Mouse (Mus musculus) urinary bladder, postnatal 25 days (tissue): ENCODE measurements at regions not wholly inside any gene's neighbourhood (a gene's known extent, or its start where the extent isn't known, plus 50 kb on each side); places are given as distances from the start of the nearest gene placed in this dataset.
"Not testable (repeated sequence)": the region's sequence is repeated elsewhere in the genome, so short reads cannot be mapped to it uniquely, and the experiment has no call there.

Source experiments
- DNase-seq: peaks from one replicate; pipeline ENCODE4 v3.0.0; 2022; ENCODE audit warnings: low spot score

DNA sequence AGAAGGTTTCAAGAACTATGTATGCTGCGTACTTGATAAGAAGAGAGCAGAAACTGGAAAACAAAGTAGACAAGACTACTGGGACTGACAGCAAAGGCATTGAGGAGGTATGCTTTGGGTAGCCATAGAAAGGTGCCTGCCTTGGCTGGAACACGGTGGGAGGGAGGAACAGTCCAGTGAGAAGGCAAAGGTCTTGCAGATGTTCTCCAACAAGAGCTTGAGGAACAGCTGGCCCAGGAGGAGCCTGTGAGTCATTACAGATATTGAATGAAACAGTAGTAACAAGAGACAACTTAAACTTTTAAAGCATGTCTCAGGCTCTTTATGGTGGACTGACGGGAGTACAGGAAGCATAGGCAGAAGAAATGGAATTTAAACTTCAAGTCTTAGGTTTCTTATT, 424.9 kb upstream of the Sphkap start:
- DNase-seq, result no peak

DNA sequence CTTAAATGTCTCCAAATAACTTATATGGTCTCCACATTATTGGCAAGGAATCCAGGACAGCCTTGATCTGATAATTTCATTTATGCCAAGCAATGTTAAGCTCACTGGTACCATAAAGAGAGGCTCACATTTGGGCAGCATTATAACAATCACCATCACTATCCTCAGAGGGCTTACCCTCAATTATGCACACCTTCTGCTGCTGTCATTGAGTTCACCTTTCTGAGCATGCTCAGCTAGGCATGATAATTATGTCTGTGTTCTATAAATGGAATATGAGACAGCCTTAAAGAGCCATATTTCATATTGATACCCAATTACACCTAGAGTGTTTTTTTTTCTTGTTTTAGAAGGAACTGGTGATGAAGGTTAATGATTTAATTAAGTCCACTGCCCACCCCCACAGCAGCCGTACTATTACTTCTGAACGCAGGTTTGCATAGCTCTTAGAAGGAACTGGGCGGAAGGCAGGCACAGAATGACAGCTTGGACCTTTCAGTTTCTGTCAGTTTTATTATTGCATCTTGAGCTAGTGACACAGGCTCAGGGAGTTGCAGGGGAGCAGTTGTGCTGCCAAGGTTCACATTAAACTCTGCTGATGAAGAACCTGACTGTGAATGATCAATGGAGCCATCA, 424.0 kb upstream of the Sphkap start:
- DNase-seq, result no peak

DNA sequence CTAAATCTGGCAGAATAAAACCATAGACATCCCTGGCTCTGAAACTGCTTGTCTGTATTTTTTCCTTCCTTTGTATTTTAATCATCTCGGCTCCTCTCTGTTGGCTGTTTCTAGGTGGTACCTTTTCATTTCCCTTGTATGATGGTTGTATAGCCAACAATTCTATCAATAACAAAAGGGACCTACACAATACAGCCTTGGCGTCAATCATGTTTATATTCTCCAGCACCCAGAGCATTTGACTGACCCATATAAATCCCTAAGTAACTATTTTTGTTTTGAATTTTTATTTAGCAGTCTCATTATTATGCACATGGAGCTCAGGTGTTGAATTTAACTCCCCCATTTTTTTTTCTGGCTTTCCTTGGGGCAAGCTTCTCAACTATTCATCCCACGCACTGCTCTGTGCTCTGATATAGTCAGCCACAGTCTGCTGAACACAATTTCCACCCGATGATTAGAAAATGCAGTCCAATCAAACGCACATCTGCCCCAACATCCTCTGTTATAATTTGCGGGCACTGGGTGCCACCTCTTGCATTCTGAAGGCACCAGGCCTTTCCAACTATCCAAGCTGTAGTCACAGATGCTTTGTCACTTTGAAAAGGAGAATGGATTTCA, 422.1 kb upstream of the Sphkap start:
- DNase-seq, result no peak

DNA sequence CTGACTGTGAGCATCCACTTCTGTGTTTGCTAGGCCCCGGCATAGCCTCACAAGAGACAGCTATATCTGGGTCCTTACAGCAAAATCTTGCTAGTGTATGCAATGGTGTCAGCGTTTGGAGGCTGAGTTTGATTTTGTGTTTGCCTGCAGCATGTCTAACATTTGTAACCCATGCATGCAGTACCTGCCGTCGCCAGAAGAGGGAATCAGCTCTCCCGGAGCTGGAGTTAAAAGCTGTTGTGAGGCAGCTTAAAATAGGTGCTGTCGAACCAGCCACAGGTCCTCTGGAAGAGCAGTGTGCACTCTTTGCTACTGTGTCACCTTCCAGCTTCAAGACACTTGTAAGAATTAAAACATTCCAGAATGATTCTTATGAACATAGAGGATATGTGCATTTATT, 403.2 kb upstream of the Sphkap start:
- DNase-seq, result not testable (repeated sequence)

DNA sequence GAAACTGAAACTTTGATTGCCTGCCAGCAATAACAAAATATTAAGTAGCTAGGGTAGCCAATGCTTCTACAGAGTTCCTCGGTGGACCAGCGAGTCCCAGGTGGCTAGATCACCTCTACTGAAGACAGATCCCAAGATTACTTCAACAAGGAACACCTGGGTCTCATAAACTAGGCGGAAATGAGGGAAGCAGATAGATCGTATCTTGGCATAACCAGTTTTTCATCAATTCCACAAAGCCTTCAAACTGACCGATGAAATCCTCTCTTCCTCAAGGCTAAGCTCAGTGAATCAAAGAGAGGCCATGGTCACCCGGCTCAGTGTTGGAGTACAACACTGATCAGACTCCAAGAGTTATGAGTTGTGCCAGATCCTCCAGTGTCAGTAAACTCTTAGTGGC, 400.4 kb upstream of the Sphkap start:
- DNase-seq, result no peak

DNA sequence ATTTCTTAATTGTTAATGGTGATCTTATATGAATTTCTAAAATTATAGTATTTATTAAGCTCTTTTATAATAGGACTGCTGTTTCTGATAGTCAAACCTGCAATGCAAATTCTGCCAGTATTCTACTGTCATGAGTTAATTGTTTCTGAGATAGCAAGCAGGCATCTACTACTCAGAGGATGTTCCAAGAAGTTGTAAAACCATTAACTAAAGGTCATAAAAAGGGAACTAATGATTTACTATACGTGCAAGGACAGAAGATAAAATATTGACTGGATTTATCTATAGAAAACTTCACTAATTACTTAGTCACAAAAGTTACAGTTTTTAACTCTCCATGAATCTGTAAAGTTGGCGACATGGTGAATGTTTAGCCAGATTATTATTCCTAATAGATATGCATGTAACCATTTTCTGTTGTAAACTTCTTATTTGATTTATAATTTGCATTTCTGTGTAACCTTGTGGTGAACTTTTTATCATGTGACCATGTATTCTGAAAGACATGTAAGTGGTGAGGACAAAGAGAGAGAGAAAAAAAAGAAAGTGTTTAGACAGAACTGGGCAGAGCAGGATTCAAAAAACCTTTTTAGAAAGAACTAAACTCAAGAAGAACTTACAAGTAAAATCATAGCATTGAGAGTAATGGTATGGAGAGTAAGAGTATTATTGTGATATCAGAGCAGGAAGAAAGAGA, 395.5 kb upstream of the Sphkap start:
- DNase-seq, result no peak

DNA sequence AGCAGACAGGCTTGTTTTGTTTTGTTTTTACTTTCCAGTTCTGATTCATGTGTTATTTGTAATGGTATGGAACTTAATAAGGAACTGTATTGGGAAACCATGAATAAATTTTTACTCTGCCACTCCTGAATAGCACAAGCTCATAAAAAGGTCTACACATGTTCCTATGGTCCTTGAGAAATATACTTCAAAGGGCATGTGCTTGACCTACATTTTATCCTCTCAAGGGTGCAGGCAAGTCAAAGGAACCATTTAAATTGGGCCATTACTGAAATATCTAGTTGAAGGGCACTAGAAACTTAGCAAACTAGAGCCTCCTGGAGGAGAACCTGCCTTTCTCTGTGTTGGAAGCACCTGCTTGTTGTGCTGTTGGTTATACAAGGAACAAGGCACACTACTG, 393.8 kb upstream of the Sphkap start:
- DNase-seq, result no peak

DNA sequence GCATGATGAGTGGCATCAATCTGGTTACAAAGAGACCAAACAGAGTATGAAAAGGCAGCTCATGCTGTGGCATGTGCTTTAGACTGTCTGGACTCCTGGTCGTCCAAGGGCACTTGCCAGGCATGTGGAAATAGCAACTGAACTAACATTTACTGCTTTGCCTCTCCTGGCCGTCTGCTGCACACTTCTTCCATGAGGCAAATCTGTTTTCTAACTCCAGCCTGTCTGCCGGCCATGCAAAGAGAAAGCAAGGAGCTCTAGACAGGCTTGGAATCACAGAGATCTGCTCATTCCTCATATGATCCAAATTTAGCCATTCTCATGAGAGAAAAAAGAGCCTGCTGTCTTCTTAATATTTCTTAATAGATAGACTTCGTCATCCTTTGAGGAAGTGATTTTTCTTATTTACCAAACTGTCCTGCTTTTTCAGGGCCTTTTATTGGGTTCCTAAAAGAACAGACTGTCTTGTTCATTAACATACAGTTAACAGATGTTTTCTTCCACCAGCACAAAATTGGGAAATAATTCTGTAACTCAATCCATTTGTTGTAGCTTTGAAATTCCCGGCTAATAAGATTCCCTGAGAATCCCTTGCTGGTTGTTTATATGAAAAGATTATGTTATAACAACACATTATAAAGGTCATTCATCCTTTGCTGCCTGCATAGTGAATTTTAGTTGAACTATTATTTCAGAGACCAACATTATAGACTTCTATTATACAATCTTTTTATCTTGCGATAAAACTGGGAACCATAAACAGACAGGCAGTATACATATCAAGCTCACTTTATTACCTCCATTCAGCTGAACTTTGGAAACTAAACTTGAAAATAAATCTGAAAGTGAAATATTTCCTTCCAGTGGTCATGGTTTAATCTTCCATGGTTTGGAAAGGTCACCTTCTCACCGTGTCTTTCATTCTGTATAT, 389.2 kb upstream of the Sphkap start:
- DNase-seq, result peak; percentile 3

DNA sequence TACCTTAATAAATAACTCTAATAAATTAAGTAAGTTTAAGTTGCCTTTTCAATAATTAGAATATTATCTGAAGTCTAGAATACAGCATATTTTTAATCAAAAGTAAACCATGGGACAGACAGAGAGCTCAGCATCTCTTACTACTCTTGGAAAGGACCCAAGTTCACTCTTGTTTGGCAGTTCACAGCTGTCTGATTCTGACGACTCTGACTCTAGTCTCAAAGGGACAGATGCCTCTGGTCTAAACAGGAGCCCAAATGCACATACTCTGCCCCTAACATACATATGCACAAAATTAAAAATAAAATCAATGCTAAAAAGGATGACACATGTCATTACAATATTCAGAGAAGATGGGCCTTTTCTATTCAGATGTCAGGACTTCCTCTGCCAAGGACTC, 369.2 kb upstream of the Sphkap start:
- no peak for DNase-seq

DNA sequence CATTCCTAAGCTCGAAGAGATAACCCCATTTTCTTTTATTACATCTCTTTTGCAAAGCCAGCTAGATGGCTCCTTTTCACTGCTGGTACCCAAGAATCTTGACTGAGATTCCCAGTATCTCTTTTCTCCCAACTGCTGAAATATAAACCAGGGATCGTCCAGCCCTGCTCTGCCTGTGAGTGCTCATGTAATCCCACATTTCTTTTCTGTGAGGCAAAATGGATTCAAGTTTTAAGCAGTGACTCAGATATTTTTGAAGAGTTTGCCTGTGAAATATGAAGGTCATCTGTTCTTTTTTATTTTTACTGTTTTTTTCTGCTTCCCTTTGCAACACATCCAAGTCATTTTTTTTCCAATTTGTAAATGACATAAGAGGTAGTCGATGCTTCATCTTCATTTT, 363.2 kb upstream of the Sphkap start:
- DNase-seq, result no peak

DNA sequence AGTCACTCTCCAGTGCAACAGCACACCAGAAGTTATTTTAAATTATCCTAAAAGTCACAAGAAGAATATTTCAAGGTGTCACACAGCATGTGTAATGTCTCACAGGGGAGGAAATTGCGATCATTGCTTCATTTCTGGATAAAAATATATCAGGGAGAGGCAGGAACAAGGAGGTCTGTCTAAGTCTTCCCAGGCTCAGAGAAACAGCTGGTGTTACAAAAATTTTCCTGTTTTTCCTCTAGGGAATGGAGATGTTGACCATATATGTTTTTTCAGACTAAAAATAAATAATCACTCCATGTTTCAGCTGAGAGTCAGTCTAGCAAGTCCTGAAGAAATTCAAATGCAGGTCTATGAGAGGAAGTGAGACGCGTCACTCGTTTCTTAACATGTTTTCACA, 353.5 kb upstream of the Sphkap start:
- no peak for DNase-seq

DNA sequence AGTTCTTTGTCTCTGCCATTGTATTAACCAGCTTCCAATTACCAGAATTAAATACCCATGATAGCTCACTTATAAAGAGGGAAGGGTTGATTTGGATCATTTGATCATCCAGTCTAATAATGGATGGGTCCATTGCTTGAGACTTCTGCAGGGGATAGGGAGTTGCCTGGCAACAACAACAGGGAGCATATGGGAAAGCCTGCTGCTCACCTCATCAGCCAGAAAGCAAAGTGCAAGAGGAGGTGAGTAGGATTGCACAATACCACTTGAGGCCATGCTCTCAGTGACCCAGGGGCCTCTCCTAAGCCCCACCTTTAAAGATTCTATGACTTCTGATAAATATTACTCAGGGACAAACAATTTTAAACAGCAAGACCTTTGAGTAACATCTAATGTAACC, 348.9 kb upstream of the Sphkap start:
- DNase-seq, result no peak

DNA sequence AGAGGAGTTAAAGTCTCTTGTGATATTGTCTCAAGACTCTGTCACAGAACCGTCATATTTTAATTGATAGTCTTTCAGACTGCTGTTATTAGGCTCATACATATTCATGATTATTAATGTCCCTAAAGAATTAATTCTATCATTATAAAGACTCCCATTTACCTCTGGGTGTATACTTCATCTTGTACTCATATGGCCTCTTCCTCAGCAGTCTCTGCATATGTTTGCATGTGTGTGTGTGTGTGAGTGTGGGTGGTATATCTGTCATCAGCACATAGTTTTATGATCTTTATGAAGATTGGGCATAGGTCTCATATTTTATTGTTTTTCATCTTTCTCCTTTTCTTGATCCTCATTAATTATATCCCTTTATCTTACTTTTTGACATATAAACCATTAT, 347.3 kb upstream of the Sphkap start:
- DNase-seq, result no peak

DNA sequence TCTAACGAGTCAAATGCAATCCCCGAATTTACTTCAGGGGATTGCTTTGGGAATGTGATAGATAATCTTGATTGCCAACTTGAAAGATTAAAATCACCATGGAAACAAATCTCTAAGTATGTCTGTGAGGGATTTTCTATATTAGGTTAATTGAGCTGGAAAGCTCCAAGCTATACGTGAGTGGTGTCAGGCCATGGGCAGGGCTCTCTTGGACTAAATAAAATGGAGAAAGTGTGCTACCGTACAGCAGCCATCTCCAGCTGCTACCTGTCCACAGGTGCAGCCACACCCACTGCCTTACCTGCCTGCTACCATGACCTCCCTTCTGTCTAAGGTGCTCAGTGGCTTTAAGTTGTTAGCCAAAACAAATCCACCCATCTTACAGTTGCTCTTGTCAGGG, 345.0 kb upstream of the Sphkap start:
- no peak for DNase-seq

DNA sequence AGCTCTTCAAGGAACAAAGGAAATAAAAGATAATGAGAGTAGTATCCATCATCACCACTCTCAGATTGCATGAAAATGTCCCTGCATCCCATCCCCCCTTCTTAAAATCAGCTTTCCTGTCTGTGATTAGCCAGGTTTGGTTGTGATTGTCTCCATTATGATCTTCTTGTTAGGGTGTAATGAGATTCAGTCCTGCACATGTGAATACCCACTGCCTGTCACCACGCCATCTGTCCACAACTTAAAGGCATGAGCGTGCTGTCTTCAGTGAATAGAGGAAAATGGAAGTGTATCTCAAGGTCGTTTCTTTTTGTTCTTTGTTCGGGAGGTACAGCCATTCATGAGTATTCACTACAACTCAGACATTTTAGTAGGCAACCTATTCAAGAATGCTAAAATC, 341.0 kb upstream of the Sphkap start:
- no peak for DNase-seq

DNA sequence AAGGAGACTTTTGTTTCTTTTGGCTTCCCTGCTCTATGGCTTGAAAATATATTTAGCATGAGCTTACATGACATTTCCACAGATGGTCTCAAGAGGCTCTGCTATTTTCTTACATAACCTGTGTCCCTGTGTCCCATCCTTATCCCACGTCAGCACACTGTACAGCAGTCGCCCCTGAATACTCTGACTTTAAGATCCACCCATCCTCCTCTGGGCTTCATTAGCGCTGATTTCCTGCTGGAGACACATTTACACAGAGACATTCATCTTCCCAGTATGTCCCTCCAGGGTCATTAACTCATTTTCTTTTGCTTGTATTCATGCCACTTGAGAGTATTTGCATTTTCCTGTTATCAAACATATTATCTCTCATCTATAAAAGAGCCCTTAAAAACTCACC, 340.1 kb upstream of the Sphkap start:
- DNase-seq, result no peak

DNA sequence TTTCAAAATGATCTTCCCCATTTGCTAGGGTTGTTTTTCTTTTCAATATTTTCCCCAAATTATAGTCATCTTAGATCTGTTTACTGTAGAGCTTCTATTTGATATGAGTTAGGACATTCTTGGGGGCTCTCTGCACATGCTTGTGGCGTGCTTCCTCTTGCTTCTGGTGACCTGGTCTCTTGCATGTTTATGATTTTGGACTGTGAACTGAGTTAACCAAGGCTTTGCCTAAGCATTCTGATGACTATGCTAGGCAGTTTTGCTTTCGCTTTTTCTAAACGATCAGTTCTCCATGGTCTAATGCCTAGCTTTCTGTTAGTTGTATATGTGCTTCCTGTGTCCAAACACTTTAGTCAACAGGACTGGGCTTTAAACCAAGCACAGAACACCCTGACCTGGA, 339.4 kb upstream of the Sphkap start:
- DNase-seq, result no peak

DNA sequence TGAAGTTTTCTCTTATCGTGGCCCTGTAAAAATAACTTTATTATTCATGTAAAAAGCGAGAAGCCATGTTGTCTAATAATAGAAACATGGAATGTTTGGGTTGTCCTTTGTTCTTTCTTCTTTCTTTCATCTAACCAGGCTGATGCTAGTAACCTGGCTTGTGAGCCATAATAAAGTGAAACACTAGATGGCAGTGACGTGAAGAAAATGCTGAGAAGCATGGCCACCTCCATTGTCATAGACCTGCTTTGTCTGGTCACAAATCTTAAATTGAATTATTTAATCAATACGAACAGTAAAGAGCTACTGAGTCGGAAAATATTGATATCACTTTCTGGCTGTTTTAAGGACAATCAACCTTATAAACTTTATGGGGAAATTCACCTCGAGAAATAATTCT, 338.0 kb upstream of the Sphkap start:
- DNase-seq, result peak; percentile 8

DNA sequence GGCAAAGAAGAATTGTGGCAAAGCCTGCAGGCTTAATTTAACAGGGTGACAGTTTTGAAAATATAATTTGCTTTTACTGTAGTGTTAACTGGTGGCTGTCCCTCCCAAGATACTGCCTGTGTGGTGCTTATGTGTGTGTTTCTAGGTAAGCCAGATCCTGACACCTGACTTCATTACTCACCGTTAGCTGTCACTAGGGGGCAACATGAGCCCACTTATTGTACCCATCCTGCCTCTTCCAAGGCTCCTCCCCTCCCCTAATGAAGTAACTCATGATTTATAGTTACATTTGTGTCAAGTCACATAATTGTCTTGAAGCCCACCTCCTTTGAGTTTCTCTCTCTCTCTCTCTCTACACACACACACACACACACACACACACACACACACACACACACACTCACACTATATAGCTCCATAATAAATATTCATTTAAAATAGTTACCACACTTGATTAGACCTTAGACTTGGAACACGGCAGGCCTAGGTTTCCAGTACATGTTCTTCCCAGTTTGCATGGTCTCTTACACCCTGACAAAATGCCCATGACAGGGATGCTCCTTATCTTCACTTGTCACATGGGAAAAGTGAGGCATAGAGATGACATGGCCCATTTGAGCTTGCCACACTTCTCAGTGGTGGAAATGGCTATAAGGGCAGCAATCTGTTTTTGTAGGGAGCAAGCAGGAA, 328.6 kb upstream of the Sphkap start:
- no peak for DNase-seq

DNA sequence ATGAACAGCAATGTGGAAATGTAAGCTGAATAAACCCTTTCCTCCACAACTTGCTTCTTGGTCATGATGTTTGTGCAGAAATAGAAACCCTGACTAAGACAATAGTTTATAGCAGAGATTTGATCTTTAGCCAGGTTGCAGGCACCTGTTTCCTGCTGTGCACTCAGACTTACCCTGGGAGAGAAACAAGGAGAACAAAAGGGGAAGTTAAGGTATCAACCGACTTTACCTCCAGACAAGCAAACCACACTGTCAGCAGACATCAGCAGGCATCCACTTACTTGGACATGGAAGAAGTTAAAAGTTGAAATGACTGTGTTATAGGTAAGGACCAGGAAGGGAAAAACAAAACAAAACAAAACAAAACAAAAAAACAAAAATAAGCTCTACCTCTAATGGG, 323.7 kb upstream of the Sphkap start:
- DNase-seq, result no peak

DNA sequence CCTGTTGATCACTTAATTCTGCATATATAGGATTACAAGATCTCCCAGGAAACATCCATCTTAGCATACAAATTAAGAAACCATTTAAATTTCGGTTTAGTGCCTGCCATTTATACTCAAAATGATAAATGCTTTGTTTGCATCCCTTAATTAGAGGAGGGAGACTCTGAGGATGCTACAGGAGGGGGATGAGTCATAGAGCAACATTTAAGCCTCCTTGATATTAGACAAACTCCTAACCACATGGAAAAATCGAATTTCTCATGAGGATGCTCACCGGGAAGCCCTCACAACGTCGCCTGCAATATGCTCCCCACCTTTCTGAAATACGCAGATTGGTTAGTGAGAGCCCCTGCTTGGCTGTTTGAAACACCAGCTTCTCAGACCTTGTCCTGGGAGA, 320.8 kb upstream of the Sphkap start:
- DNase-seq, result no peak

DNA sequence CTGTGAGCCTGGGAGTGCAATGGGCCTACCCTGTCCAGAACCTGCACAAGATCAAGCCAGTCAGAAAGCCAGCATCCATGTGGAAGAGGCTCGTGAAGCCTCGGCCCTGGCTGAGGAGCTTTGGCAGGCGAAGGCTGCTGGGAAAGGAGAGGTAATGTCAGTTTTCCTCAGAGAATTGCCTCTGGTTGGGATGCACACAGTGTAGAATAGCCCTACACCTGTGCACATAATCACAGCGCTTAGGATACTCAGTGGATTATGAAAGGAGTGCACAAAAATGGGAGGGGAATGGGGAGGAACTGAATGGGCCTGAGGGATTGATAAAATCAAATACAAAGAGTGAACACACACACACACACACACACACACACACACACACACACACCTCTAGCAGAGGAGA, 319.9 kb upstream of the Sphkap start:
- no peak for DNase-seq
